Mouse (Mus musculus): ENCODE measurements at regions not wholly inside any gene's neighbourhood (a gene's known extent, or its start where the extent isn't known, plus 50 kb on each side); places are given as distances from the start of the nearest gene placed in this dataset.

DNA sequence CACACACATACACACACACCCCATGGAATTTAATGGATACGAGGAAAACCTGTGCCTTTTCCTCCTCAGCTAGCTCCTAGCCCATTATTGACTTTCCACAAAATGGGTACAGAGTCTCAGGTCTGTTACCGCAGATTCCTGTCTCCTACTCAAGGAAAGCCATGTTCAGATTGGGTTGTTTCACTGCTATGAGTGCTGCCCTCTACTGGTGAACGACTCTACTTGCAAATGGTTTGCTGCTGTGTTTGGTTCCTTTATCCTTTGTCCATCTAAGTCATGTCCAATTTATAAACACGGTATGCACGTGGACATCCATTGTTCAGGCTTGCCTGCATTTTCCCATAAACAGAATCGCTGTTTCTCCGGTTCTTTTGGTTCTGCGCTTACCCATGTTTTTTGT is 144.4 kb upstream of the Acsl4 start:
- no peaks in the 10 kb centered on the region for H3K36me3 ChIP-seq (ENCODE audit: control insufficient read depth, insufficient read depth)
- no peak for ATAC-seq (ENCODE audit: low read depth)
- no peak overlapping the region for H3K27ac ChIP-seq (ENCODE audit: low read length)
- H3K27me3 ChIP-seq (ENCODE audit: control insufficient read depth, insufficient read depth, low read depth, low read length): no peaks in the 10 kb centered on the region
- no peak overlapping the region for H3K4me2 ChIP-seq (ENCODE audit: low read depth, low read length)
- no peak overlapping the region for H3K4me3 ChIP-seq (ENCODE audit: low read depth, low read length)
- H3K4me1 ChIP-seq (ENCODE audit: control insufficient read depth, low read depth, low read length): no peaks in the 10 kb centered on the region
- H3K9me3 ChIP-seq (replicated peaks; ENCODE audit: control insufficient read depth, low read length): no peaks in the 10 kb centered on the region
- no peak overlapping the region for H3K9ac ChIP-seq (ENCODE audit: low read depth, low read length)
- WGBS (ENCODE audit: insufficient replicate concordance): 36% methylated on average over 8 of the region's 8 CpGs

GRCm38 (mm10) chrX:142535540-142535939 is 145.2 kb upstream of the Acsl4 start:
- H3K36me3 ChIP-seq (ENCODE audit: control insufficient read depth, insufficient read depth): no peaks in the 10 kb centered on the region
- H3K27me3 ChIP-seq (ENCODE audit: control insufficient read depth, insufficient read depth, low read depth, low read length): no peaks in the 10 kb centered on the region
- no peak overlapping the region for H3K4me3 ChIP-seq (ENCODE audit: low read depth, low read length)
- no peaks in the 10 kb centered on the region for H3K4me1 ChIP-seq (ENCODE audit: control insufficient read depth, low read depth, low read length)
- no peak overlapping the region for H3K9ac ChIP-seq (ENCODE audit: low read depth, low read length)
- no peaks in the 10 kb centered on the region for H3K9me3 ChIP-seq (replicated peaks; ENCODE audit: control insufficient read depth, low read length)
- no peak for ATAC-seq (ENCODE audit: low read depth)
- H3K4me2 ChIP-seq (ENCODE audit: low read depth, low read length): no peak overlapping the region
- WGBS (ENCODE audit: insufficient replicate concordance): 21% methylated on average over 1 of the region's 1 CpGs
- no peak overlapping the region for H3K27ac ChIP-seq (ENCODE audit: low read length)

GRCm38 (mm10) chrX:142535954-142536353 is 145.3 kb upstream of the Tmem164 start:
- Histone ChIP-seq H3K36me3 (ENCODE audit: control insufficient read depth, insufficient read depth) (no peaks in the 10 kb centered on the region), H3K4me1 (ENCODE audit: control insufficient read depth, low read depth, low read length) (no peaks in the 10 kb centered on the region), H3K9ac (ENCODE audit: low read depth, low read length) (no peak overlapping the region), H3K27ac (ENCODE audit: low read length) (no peak overlapping the region), H3K4me3 (ENCODE audit: low read depth, low read length) (no peak overlapping the region), H3K4me2 (ENCODE audit: low read depth, low read length) (no peak overlapping the region), H3K27me3 (ENCODE audit: control insufficient read depth, insufficient read depth, low read depth, low read length) (no peaks in the 10 kb centered on the region), H3K9me3 (replicated peaks; ENCODE audit: control insufficient read depth, low read length) (no peaks in the 10 kb centered on the region)
- 29% methylated on average over 2 of the region's 2 CpGs for WGBS (ENCODE audit: insufficient replicate concordance)
- no peak for ATAC-seq (ENCODE audit: low read depth)

GRCm38 (mm10) chrX:142537259-142537963 is 143.8 kb upstream of the Tmem164 start:
- Histone ChIP-seq H3K9ac (ENCODE audit: low read depth, low read length) (no peak overlapping the region), H3K9me3 (replicated peaks; ENCODE audit: control insufficient read depth, low read length) (no peaks in the 10 kb centered on the region), H3K27ac (ENCODE audit: low read length) (no peak overlapping the region), H3K4me3 (ENCODE audit: low read depth, low read length) (no peak overlapping the region), H3K27me3 (ENCODE audit: control insufficient read depth, insufficient read depth, low read depth, low read length) (no peaks in the 10 kb centered on the region), H3K4me1 (ENCODE audit: control insufficient read depth, low read depth, low read length) (no peaks in the 10 kb centered on the region), H3K36me3 (ENCODE audit: control insufficient read depth, insufficient read depth) (no peaks in the 10 kb centered on the region), H3K4me2 (ENCODE audit: low read depth, low read length) (no peak overlapping the region)
- WGBS (ENCODE audit: insufficient replicate concordance): 34% methylated on average over 5 of the region's 5 CpGs
- no peak for ATAC-seq (ENCODE audit: low read depth)

GRCm38 (mm10) chrX:142540264-142540663 is 140.9 kb upstream of the Tmem164 start:
- H3K27ac ChIP-seq (ENCODE audit: low read length): no peak overlapping the region
- no peaks in the 10 kb centered on the region for H3K9me3 ChIP-seq (replicated peaks; ENCODE audit: control insufficient read depth, low read length)
- 12% methylated on average over 7 of the region's 7 CpGs for WGBS (ENCODE audit: insufficient replicate concordance)
- no peak overlapping the region for H3K9ac ChIP-seq (ENCODE audit: low read depth, low read length)
- no peak overlapping the region for H3K4me3 ChIP-seq (ENCODE audit: low read depth, low read length)
- H3K4me1 ChIP-seq (ENCODE audit: control insufficient read depth, low read depth, low read length): no peaks in the 10 kb centered on the region
- no peak for ATAC-seq (ENCODE audit: low read depth)
- H3K36me3 ChIP-seq (ENCODE audit: control insufficient read depth, insufficient read depth): no peaks in the 10 kb centered on the region
- no peaks in the 10 kb centered on the region for H3K27me3 ChIP-seq (ENCODE audit: control insufficient read depth, insufficient read depth, low read depth, low read length)
- no peak overlapping the region for H3K4me2 ChIP-seq (ENCODE audit: low read depth, low read length)

GRCm38 (mm10) chrX:142552196-142552595 is 129.0 kb upstream of the Tmem164 start:
- Histone ChIP-seq H3K4me2 (ENCODE audit: low read depth, low read length) (no peak overlapping the region), H3K27me3 (ENCODE audit: control insufficient read depth, insufficient read depth, low read depth, low read length) (no peaks in the 10 kb centered on the region), H3K9me3 (replicated peaks; ENCODE audit: control insufficient read depth, low read length) (no peaks in the 10 kb centered on the region), H3K9ac (ENCODE audit: low read depth, low read length) (no peak overlapping the region), H3K36me3 (ENCODE audit: control insufficient read depth, insufficient read depth) (no peaks in the 10 kb centered on the region), H3K4me1 (ENCODE audit: control insufficient read depth, low read depth, low read length) (no peaks in the 10 kb centered on the region), H3K27ac (ENCODE audit: low read length) (no peak overlapping the region), H3K4me3 (ENCODE audit: low read depth, low read length) (no peak overlapping the region)
- 65% methylated on average over 4 of the region's 4 CpGs for WGBS (ENCODE audit: insufficient replicate concordance)
- ATAC-seq (ENCODE audit: low read depth): no peak

DNA sequence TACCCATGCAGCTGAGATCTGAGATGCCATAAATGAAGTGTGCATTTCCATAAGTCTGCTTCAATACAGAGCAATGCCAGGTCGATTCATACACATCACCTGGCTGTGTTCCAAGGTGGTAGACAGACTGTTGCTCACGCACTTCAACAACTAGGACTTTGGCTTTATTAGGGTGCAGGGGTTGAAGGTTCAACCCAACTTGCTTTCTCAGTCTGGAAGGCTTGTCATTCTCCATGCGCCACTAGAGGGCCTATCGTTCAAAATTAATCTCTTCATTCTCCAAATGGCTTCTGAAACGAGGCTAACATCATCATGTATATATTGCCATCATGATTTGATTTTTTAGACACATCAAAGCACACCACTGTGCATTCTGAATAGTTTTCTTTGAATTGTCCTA is 127.0 kb upstream of the Tmem164 start:
- Histone ChIP-seq H3K4me1 (ENCODE audit: control insufficient read depth, low read depth, low read length) (no peaks in the 10 kb centered on the region), H3K36me3 (ENCODE audit: control insufficient read depth, insufficient read depth) (no peaks in the 10 kb centered on the region), H3K27ac (ENCODE audit: low read length) (no peak overlapping the region), H3K9me3 (replicated peaks; ENCODE audit: control insufficient read depth, low read length) (no peaks in the 10 kb centered on the region), H3K4me2 (ENCODE audit: low read depth, low read length) (no peak overlapping the region), H3K9ac (ENCODE audit: low read depth, low read length) (no peak overlapping the region), H3K4me3 (ENCODE audit: low read depth, low read length) (no peak overlapping the region), H3K27me3 (ENCODE audit: control insufficient read depth, insufficient read depth, low read depth, low read length) (no peaks in the 10 kb centered on the region)
- ATAC-seq (ENCODE audit: low read depth): no peak
- WGBS (ENCODE audit: insufficient replicate concordance): 16% methylated on average over 5 of the region's 5 CpGs

DNA sequence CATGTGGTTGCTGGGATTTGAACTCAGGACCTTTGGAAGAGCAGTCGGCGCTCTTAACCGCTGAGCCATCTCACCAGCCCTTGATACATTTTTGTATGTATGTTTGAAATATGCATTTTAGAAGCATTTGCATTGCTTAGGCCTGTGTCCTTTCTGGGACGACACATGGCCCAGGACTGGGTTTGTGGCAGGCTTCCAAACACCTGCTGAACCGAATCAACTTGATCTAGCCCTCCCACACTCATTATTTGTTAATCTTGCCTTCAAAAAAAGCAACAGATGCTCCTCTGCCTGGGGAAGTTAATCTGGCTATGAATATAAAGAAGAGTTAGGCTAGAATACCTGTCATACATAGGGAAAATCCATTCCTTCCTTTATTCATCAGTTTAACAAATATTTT is 123.7 kb upstream of the Tmem164 start:
- Histone ChIP-seq H3K9me3 (replicated peaks; ENCODE audit: control insufficient read depth, low read length) (no peaks in the 10 kb centered on the region), H3K9ac (ENCODE audit: low read depth, low read length) (no peak overlapping the region), H3K36me3 (ENCODE audit: control insufficient read depth, insufficient read depth) (no peaks in the 10 kb centered on the region), H3K4me3 (ENCODE audit: low read depth, low read length) (no peak overlapping the region), H3K27me3 (ENCODE audit: control insufficient read depth, insufficient read depth, low read depth, low read length) (no peaks in the 10 kb centered on the region), H3K4me1 (ENCODE audit: control insufficient read depth, low read depth, low read length) (no peaks in the 10 kb centered on the region), H3K27ac (ENCODE audit: low read length) (no peak overlapping the region), H3K4me2 (ENCODE audit: low read depth, low read length) (no peak overlapping the region)
- WGBS (ENCODE audit: insufficient replicate concordance): 64% methylated on average over 5 of the region's 5 CpGs
- ATAC-seq (ENCODE audit: low read depth): no peak

DNA sequence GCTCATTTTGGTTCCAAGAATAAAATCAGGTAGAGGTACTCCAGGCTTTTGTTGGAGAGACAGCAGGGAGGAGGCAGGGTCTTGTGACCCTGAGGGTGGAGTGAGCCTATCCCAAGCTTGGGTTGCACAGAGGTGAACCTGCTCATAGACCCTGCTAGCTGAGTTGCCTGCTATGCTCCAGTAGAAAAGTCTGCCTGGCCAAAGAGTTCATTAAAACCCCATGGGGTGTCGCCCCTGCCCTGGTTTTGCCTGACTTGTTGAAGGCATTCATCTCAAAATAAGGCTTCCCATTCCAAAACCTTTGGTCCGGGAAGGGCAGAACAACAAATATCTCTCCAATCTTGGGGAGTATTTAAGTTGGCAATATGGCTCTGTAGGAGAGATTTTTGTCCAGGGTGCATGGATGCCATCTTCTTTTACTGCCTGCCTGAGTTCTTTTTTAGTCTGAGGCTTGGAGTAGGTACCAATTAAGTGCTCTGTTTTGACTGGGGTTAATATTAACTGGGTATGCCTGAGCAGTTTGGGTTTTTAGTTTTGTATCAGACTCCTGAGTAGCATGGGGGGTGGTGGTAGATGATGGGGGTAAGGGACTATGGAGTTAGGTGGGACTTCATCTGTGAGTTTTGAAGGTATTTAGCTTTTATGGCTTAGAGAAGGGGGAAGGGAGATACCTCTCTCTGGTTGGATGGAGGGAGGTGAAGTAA is 120.8 kb upstream of the Tmem164 start:
- ATAC-seq (ENCODE audit: low read depth): no peak
- Histone ChIP-seq H3K27me3 (ENCODE audit: control insufficient read depth, insufficient read depth, low read depth, low read length) (no peaks in the 10 kb centered on the region), H3K4me1 (ENCODE audit: control insufficient read depth, low read depth, low read length) (no peaks in the 10 kb centered on the region), H3K36me3 (ENCODE audit: control insufficient read depth, insufficient read depth) (no peaks in the 10 kb centered on the region), H3K9ac (ENCODE audit: low read depth, low read length) (no peak overlapping the region), H3K4me3 (ENCODE audit: low read depth, low read length) (no peak overlapping the region), H3K4me2 (ENCODE audit: low read depth, low read length) (no peak overlapping the region), H3K27ac (ENCODE audit: low read length) (no peak overlapping the region), H3K9me3 (replicated peaks; ENCODE audit: control insufficient read depth, low read length) (no peaks in the 10 kb centered on the region)
- 61% methylated on average over 2 of the region's 2 CpGs for WGBS (ENCODE audit: insufficient replicate concordance)

Measured in liver, embryonic 16.5 days (tissue).